Mouse (Mus musculus): ENCODE measurements at regions not wholly inside any gene's neighbourhood (a gene's known extent, or its start where the extent isn't known, plus 50 kb on each side); places are given as distances from the start of the nearest gene placed in this dataset.

DNA sequence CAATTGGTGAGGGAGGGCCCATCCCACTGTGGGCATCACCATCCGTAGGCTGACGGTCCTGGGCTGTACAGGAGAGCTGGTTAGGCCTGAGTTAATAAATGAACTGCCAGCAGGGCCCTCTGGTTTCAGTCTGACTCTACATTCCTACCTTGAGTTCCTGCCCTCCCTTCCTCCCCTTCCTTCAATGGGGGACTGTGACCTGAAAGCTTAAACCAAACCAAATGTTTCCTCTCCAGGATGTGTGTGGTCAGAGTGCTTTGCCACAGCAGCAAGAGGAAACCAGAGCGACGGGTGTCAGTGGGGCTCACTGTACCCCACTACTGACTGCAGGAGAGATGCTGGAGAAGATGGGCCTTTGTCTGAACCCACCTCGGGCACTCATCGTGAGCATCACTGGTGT is 147.7 kb upstream of the Azi2 start:
- Histone ChIP-seq H3K4me1 (ENCODE audit: control insufficient read depth in 2 of 2, insufficient read depth in 2 of 2, low read length in 2 of 2, poor library complexity in 1 of 2) (no peaks in the 10 kb centered on the region), H3K27ac (ENCODE audit: insufficient read depth, low read depth, low read length, poor library complexity, severe bottlenecking) (no peak overlapping the region), H3K9me3 (ENCODE audit: control insufficient read depth, insufficient read depth, low read depth, low read length) (no peaks in the 10 kb centered on the region), H3K9ac (ENCODE audit: insufficient read depth, low read depth, low read length, poor library complexity, severe bottlenecking) (no peak overlapping the region), H3K4me3 (ENCODE audit: insufficient read depth in 1 of 2, low read depth in 1 of 2, low read length in 2 of 2, poor library complexity in 1 of 2, severe bottlenecking in 1 of 2) (no peak overlapping the region), H3K36me3 (ENCODE audit: control insufficient read depth, insufficient read depth, low read length, poor library complexity, severe bottlenecking) (no peaks in the 10 kb centered on the region)
- TF ChIP-seq ZNF384 (IDR thresholded peaks at IDR 0.05; ENCODE audit: low read depth, low read length) (no peak), HCFC1 (IDR thresholded peaks at IDR 0.05; ENCODE audit: borderline replicate concordance, insufficient read depth, low read length) (no peak), ZC3H11A (IDR thresholded peaks at IDR 0.05; ENCODE audit: borderline replicate concordance, low read depth, low read length) (no peak), CHD2 (IDR thresholded peaks at IDR 0.05; ENCODE audit: low read depth, low read length) (no peak), MAFK (IDR thresholded peaks at IDR 0.05; ENCODE audit: insufficient read depth, low read depth, low read length) (no peak)
- in situ Hi-C loops (cut with MboI; ENCODE audit: low sequenced_read_pairs in 2 of 2, unreplicated experiment in 2 of 2): no loop called here
- DNase-seq (ENCODE audit: low read depth, low spot score): no peak

DNA sequence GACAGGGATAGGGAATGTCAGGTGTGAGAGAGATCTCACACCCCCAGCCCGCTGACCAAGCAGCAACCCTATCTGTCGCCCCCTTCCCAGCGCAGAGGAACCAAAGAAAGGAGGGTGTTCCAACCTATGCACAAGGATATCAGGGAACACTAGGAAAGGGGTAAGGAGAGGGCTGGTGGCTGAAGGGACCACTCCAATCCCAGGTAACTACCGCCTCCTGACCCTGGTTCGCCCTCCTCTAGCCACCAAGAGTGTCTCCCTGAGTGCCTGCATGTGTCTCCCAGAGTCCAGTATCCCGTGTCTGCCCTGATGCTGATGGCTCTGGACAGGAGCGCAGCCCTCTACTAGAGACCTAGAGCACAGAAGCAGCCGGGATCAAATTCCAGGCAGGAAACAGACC is 167.1 kb upstream of the Azi2 start:
- Histone ChIP-seq H3K4me3 (ENCODE audit: insufficient read depth in 1 of 2, low read depth in 1 of 2, low read length in 2 of 2, poor library complexity in 1 of 2, severe bottlenecking in 1 of 2) (peak overlapping the region; percentile 64 to 67; a peak in 3 of 4 replicates), H3K27ac (ENCODE audit: insufficient read depth, low read depth, low read length, poor library complexity, severe bottlenecking) (no peak overlapping the region), H3K9ac (ENCODE audit: insufficient read depth, low read depth, low read length, poor library complexity, severe bottlenecking) (no peak overlapping the region), H3K4me1 (ENCODE audit: control insufficient read depth in 2 of 2, insufficient read depth in 2 of 2, low read length in 2 of 2, poor library complexity in 1 of 2) (no peaks in the 10 kb centered on the region), H3K36me3 (ENCODE audit: control insufficient read depth, insufficient read depth, low read length, poor library complexity, severe bottlenecking) (no peaks in the 10 kb centered on the region), H3K9me3 (ENCODE audit: control insufficient read depth, insufficient read depth, low read depth, low read length) (no peaks in the 10 kb centered on the region)
- in situ Hi-C loops (cut with MboI; ENCODE audit: low sequenced_read_pairs in 2 of 2, unreplicated experiment in 2 of 2): no loop called here
- TF ChIP-seq ZNF384 (IDR thresholded peaks at IDR 0.05; ENCODE audit: low read depth, low read length) (no peak), HCFC1 (IDR thresholded peaks at IDR 0.05; ENCODE audit: borderline replicate concordance, insufficient read depth, low read length) (no peak), ZC3H11A (IDR thresholded peaks at IDR 0.05; ENCODE audit: borderline replicate concordance, low read depth, low read length) (no peak), CHD2 (IDR thresholded peaks at IDR 0.05; ENCODE audit: low read depth, low read length) (no peak), MAFK (IDR thresholded peaks at IDR 0.05; ENCODE audit: insufficient read depth, low read depth, low read length) (no peak)
- no peak for DNase-seq (ENCODE audit: low read depth, low spot score)

DNA sequence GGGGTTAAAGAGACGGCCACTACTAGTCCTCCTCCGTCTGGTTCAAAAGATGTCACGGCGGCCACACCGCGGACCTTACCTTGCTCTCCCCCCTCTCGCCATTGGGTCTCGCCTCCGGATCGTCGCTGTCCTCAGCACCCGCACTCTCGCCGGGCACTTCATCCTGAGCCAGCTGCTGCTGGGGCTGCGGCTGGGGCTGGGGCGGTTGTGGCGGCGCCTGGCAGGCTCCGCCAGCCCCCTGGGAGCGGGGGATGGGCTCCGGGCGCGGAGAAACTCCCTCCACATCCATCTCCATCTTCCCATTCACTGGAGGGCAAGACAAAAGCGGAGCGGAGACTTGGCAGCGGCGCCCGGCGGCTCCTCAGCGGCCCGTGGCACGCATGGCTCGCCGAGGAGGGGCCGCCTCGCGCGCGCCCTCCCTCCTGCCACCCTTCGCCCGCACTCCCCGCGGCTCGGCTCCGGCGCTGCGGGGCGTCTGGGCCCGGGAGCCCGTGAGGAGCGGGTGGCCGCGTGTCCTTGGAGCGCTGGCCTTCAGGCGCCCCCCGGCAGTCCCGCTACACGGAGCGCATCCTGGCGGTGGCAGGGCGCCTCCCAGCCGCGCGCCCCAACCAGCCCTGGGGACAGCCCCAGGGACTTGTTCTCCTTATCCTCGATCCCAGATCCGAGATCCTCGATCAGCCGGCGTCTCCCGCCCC is 167.8 kb upstream of the Azi2 start:
- no peak for TF ChIP-seq HCFC1 (IDR thresholded peaks at IDR 0.05; ENCODE audit: borderline replicate concordance, insufficient read depth, low read length)
- TF ChIP-seq MAFK (IDR thresholded peaks at IDR 0.05; ENCODE audit: insufficient read depth, low read depth, low read length): no peak
- peak; percentile 30 for DNase-seq (ENCODE audit: low read depth, low spot score)
- no peak overlapping the region for H3K27ac ChIP-seq (ENCODE audit: insufficient read depth, low read depth, low read length, poor library complexity, severe bottlenecking)
- peak overlapping the region; percentile 64 to 67 for H3K4me3 ChIP-seq (ENCODE audit: insufficient read depth in 1 of 2, low read depth in 1 of 2, low read length in 2 of 2, poor library complexity in 1 of 2, severe bottlenecking in 1 of 2)
- H3K4me1 ChIP-seq (ENCODE audit: control insufficient read depth in 2 of 2, insufficient read depth in 2 of 2, low read length in 2 of 2, poor library complexity in 1 of 2): no peaks in the 10 kb centered on the region
- no peaks in the 10 kb centered on the region for H3K9me3 ChIP-seq (ENCODE audit: control insufficient read depth, insufficient read depth, low read depth, low read length)
- no peaks in the 10 kb centered on the region for H3K36me3 ChIP-seq (ENCODE audit: control insufficient read depth, insufficient read depth, low read length, poor library complexity, severe bottlenecking)
- H3K9ac ChIP-seq (ENCODE audit: insufficient read depth, low read depth, low read length, poor library complexity, severe bottlenecking): no peak overlapping the region
- in situ Hi-C loops (cut with MboI; ENCODE audit: low sequenced_read_pairs in 2 of 2, unreplicated experiment in 2 of 2): no loop called here

DNA sequence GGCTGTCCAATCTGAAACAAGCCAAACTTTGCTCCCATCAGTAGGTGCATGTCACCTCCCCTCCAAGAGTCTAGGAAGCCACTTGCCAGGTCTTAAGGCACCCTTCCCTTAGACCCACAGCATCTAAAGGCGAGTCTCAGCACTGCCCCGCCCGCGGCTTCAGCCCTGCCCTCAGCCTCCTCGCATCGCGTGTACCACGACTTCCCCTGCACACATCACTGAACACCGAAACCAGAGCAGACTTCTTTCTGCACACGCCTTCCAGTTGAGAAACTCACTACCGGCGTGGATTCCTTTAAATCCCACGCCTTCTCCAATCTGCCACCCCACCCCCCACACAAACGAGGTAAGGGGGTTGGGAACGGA is 168.3 kb upstream of the Azi2 start:
- Histone ChIP-seq H3K4me1 (ENCODE audit: control insufficient read depth in 2 of 2, insufficient read depth in 2 of 2, low read length in 2 of 2, poor library complexity in 1 of 2) (no peaks in the 10 kb centered on the region), H3K9me3 (ENCODE audit: control insufficient read depth, insufficient read depth, low read depth, low read length) (no peaks in the 10 kb centered on the region), H3K36me3 (ENCODE audit: control insufficient read depth, insufficient read depth, low read length, poor library complexity, severe bottlenecking) (no peaks in the 10 kb centered on the region), H3K27ac (ENCODE audit: insufficient read depth, low read depth, low read length, poor library complexity, severe bottlenecking) (no peak overlapping the region), H3K9ac (ENCODE audit: insufficient read depth, low read depth, low read length, poor library complexity, severe bottlenecking) (no peak overlapping the region), H3K4me3 (ENCODE audit: insufficient read depth in 1 of 2, low read depth in 1 of 2, low read length in 2 of 2, poor library complexity in 1 of 2, severe bottlenecking in 1 of 2) (peak overlapping the region; percentile 64 to 67)
- in situ Hi-C loops (cut with MboI; ENCODE audit: low sequenced_read_pairs in 2 of 2, unreplicated experiment in 2 of 2): no loop called here
- no peak for DNase-seq (ENCODE audit: low read depth, low spot score)
- TF ChIP-seq MAFK (IDR thresholded peaks at IDR 0.05; ENCODE audit: insufficient read depth, low read depth, low read length): no peak
- TF ChIP-seq ZNF384 (IDR thresholded peaks at IDR 0.05; ENCODE audit: low read depth, low read length): no peak
- TF ChIP-seq ZC3H11A (IDR thresholded peaks at IDR 0.05; ENCODE audit: borderline replicate concordance, low read depth, low read length): no peak
- TF ChIP-seq HCFC1 (IDR thresholded peaks at IDR 0.05; ENCODE audit: borderline replicate concordance, insufficient read depth, low read length): no peak
- TF ChIP-seq CHD2 (IDR thresholded peaks at IDR 0.05; ENCODE audit: low read depth, low read length): no peak

DNA sequence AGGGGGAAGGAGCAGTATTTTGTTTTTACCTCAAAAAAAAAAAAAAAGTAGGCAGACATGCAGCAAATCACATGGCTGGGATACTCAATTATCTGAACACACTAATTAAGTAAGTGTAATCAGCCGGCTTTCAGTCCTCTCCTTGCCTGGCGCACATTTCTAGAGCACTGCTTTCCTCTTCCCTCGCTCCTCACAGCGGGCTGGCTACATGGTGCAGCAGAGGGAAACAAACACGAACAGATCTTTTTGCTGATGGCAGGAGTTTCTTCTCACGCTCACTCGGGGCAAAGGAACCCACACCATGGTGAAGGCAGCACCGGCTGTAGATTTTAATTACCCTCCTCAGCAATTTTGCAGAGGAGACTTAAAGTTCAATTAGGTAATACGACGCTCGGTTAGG is 169.7 kb upstream of the Azi2 start:
- H3K4me1 ChIP-seq (ENCODE audit: control insufficient read depth in 2 of 2, insufficient read depth in 2 of 2, low read length in 2 of 2, poor library complexity in 1 of 2): no peaks in the 10 kb centered on the region
- H3K9ac ChIP-seq (ENCODE audit: insufficient read depth, low read depth, low read length, poor library complexity, severe bottlenecking): no peak overlapping the region
- no peak for TF ChIP-seq CHD2 (IDR thresholded peaks at IDR 0.05; ENCODE audit: low read depth, low read length)
- no peak for TF ChIP-seq ZC3H11A (IDR thresholded peaks at IDR 0.05; ENCODE audit: borderline replicate concordance, low read depth, low read length)
- TF ChIP-seq MAFK (IDR thresholded peaks at IDR 0.05; ENCODE audit: insufficient read depth, low read depth, low read length): no peak
- no peak for TF ChIP-seq HCFC1 (IDR thresholded peaks at IDR 0.05; ENCODE audit: borderline replicate concordance, insufficient read depth, low read length)
- TF ChIP-seq ZNF384 (IDR thresholded peaks at IDR 0.05; ENCODE audit: low read depth, low read length): no peak
- in situ Hi-C loops (cut with MboI; ENCODE audit: low sequenced_read_pairs in 2 of 2, unreplicated experiment in 2 of 2): no loop called here
- H3K27ac ChIP-seq (ENCODE audit: insufficient read depth, low read depth, low read length, poor library complexity, severe bottlenecking): no peak overlapping the region
- H3K4me3 ChIP-seq (ENCODE audit: insufficient read depth in 1 of 2, low read depth in 1 of 2, low read length in 2 of 2, poor library complexity in 1 of 2, severe bottlenecking in 1 of 2): no peak overlapping the region
- no peaks in the 10 kb centered on the region for H3K36me3 ChIP-seq (ENCODE audit: control insufficient read depth, insufficient read depth, low read length, poor library complexity, severe bottlenecking)
- H3K9me3 ChIP-seq (ENCODE audit: control insufficient read depth, insufficient read depth, low read depth, low read length): no peaks in the 10 kb centered on the region
- DNase-seq (ENCODE audit: low read depth, low spot score): no peak

Measured in ES-E14 (cell line).